Mouse (Mus musculus): ENCODE results near the gene Gpx7.

The Gpx7 gene

GRCm38 (mm10) chr4:108406861-108407401 lies at the start of gene Gpx7:
Gpx7 (minus strand) TSS chr4:108406961.
- no peak for DNase-seq

DNA sequence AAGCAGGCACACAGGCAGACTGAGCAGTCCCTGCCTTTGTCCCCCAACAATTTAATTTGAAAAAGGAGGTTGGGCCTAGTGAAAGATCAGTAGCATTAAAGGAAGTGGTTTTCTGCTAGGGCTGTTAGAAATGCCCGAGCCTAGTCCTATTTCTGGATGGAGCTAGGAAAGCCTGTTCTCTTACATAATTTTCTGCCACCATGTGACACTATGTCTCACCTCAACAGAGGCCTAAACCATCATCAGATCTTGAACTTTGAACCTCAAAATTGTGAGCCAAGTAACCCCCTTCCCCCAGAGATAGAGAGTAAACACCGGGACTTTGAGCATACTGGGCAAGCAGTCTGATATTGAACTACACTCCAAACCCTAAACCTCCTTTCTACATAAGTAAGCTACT lies 49.3 kb upstream of the Gpx7 start:
- no peak for DNase-seq

GRCm38 (mm10) chr4:108448091-108448490 lies 41.3 kb upstream of the Gpx7 start:
- DNase-seq, result no peak

DNA sequence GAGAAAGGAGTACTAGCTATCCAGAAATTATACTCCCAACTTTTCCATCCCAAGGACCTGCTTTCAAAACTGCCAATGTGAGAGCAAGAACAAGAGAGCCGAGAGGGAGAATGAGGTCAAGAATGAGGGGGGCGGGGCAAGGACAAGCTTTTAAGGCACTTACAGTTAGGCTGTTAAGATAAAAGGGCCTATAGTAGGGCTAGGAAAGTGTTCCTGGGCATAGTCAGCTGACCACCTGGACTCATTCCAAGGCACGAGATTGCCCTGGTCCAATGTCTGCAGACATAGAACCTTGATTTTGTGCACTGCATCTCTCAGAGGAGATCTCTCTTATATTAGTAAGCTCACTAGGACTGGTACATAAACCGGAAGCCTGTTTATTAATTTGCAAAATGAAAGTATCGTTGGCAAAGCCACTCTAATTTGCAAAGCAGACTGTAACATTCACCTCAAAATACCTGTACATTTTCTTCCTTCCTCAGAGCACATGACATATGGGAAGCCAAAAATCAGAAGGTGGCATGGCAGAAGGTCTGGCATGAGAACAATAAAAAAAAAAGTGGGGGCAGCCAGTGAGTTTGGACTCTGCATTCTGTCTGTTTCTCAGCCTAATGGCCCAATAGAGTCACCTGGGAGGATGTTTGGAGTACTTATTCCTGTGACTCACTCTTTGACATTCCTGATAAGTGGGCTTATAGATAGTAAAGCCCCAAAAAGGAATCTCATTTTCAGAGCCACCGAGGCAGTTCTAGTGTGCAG lies 31.5 kb upstream of the Gpx7 start:
- DNase-seq, result no peak

- no peak for DNase-seq
These were observed 29.5 kb upstream of the Gpx7 start for GRCm38 (mm10) chr4:108436225-108436624.

GRCm38 (mm10) chr4:108435646-108436045 lies 28.9 kb upstream of the Gpx7 start:
- DNase-seq, result no peak

DNA sequence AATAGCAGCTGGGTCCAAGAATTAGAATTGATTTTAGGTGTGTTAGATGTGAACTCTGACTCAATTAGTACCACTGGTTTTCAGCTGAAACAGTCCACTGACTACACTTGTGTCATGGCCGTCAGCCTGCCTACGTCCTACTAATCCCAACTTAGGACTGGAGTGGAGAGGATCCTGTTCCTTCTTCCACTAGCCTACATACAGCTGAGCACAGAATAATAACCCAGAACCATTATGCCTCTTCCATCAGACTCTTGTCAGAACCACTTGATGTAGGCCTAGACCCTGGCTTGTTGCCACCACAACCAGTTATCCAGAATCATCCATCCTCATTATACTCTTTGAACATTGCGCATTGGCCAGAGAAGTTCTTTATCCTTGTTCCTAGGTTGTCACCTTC lies 28.0 kb upstream of the Gpx7 start:
- DNase-seq, result no peak

DNA sequence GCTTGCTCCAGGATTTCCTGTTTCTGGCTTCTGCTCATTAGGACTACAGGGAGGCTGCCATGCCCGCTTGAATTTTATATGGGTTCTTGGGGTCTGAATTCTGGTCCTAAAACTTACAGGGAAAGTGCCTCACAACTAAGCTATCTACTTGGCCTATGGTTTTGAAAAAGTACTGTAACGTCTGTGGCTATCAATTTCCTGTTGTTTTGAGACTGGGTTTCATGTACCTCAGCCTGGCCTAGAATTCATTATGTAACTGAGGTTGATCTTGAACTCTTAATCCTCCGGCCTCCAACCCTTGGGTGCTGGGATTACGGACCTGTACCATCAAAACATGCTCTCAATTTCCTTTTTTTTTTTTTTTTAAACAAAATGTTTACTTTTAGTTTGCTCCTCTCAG lies 27.5 kb upstream of the Gpx7 start:
- DNase-seq, result no peak

GRCm38 (mm10) chr4:108433341-108433740 lies 26.6 kb upstream of the Gpx7 start:
- no peak for DNase-seq

- DNase-seq, result no peak
These were observed 24.8 kb upstream of the Gpx7 start for GRCm38 (mm10) chr4:108431561-108431936.

GRCm38 (mm10) chr4:108430656-108431560 lies 24.1 kb upstream of the Gpx7 start:
- no peak for DNase-seq

DNA sequence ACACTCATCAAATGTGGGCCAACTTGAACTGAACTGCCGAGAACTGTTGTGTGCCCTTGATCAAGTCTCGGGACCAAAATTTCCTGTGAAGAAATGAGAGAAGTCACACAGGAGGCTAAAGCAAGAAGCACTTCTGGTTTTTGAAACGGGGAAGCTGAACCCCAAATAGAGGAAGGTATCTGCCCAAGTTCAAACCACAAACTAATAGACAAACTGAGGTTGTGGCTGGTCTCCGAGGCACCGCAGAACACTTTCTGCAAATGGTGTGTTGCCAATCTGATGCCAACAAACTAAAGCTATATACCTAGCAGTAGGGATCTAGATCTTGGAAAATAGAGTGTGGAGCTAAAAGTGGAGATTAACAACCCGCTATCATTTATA lies 21.6 kb upstream of the Gpx7 start:
- no peak for DNase-seq

GRCm38 (mm10) chr4:108427719-108428340 lies 21.1 kb upstream of the Gpx7 start:
- no peak for DNase-seq

DNA sequence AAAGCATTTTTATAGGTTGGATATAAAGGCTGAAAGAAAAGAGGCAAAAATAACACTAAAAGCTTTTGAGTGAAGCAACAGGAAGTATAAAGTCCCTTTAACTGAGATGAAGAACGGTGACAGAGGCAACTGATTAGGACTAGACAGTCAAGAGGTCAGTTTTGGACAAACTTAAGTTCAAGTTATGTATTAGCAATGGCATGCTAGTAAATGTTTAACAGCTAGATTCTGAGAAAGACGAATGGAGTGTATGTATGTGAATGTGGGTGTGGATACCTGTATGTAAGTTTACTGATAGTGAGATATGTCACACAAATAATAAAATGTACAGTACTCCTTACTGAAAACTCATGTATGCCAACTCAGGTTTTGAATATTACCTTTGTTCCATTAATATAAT lies 17.8 kb upstream of the Gpx7 start:
- DNase-seq, result no peak

GRCm38 (mm10) chr4:108407621-108408020 lies 860 bp upstream of the Gpx7 start:
- DNase-seq, result no peak

- DNase-seq, result peak; percentile 48
These were observed 462 bp downstream of the Gpx7 start for GRCm38 (mm10) chr4:108406138-108406860.

DNA sequence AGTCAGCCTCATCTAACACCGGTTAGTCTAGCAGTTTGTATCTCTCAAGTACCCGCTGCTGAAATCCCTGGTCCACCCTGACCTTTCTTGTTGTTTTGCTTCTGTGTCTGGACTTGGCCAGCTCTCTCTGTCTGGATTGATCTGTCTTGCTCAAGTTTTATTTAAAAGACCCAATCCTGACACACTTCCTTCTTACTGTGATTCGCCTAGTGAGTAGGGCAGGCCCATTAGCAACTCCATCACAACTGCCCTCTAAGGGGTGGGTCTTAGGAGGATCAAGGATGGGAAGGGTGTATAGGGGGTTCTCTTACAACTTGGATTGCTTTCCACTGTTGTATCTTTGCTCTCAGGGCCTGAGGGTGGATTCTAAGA lies 1.0 kb downstream of the Gpx7 start:
- no peak for DNase-seq

- no peak for DNase-seq
These were observed 2.7 kb downstream of the Gpx7 start for GRCm38 (mm10) chr4:108403861-108404635.

DNA sequence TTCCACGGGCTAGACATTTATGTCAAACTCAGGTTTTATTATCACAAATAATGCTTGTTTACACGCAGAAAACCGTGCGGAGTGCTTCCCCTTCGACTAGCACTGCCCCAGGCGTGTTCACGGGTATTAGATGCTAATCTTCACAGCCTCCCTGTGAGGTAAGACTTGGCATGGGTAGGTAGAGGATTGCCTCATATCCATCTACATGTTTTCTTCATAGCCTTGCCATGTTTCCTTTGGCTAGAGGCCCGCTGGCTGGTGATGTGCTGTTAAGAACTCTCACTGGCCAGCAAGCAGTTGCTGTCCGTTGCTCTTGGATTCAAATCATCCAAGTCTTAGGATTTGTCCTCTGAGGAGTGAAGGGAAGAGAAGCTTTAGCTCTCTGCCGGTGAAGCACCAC lies 6.4 kb downstream of the Gpx7 start:
- no peak for DNase-seq

DNA sequence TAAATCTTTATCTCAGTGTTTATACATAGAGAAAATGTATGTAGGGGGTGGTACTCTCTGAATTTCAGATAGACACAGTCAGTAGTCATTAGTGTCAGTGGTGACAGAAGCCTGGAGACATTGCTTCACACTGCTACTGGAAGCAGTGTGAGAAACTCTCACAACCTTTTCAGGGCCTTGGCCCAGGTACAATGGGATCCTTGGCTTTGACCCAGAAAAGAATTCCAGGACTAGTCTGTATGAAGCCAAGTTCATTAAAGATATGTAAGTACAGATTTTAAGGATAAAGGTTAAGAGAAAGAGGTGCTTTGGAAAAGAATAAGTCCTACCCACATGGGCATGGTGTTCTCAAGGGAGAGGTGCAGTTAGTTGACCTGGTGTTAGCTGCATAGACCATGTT lies 12.5 kb downstream of the Gpx7 start:
- no peak for DNase-seq

GRCm38 (mm10) chr4:108392558-108392957 lies 14.2 kb downstream of the Gpx7 start:
- DNase-seq, result no peak

DNA sequence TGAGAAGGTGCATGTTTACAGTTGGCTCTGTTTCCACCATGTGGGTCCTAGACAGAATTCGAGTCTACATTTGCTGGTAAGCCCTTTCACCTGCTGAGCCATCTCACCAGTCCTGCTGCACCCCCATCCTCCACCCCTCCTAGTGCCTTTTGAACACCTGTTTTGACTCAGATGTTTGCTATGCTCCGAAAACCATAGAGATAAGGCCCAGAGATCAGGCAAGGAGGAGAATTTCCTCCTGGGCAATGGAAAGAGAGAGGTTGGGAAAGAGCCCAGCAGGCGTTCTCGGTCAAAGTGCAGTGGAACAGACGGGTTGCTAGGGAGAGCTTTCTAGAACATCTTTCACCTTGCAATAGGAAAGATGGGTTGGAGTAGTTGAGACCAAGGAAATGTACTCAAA lies 15.6 kb downstream of the Gpx7 start:
- no peak for DNase-seq
